Mouse (Mus musculus) embryonic fibroblast, embryonic 13.5 days (primary cell): ENCODE results near the gene Adamts8. TPM values are rescaled to one million over a fixed set of nuclear protein-coding genes. Genes with fewer than 3 reads are reported as not detected.

Experiments used
- H3K27ac ChIP-seq: 2 replicates; pipeline ENCODE4 v1.5.1; 2012; ENCODE audit warnings: low read length, control low read depth, inconsistent platforms; ENCODE audit not compliant: insufficient read depth
- H3K4me1 ChIP-seq: 2 replicates; pipeline ENCODE4 v1.6.1; 2011; ENCODE audit warnings: low read length; ENCODE audit not compliant: control insufficient read depth, insufficient read depth
- H3K4me3 ChIP-seq: 2 replicates; pipeline ENCODE4 v1.5.1; 2011; ENCODE audit warnings: mild to moderate bottlenecking, control low read depth, low read length; ENCODE audit not compliant: insufficient read depth
- CTCF ChIP-seq: IDR thresholded peaks from 2 replicates; pipeline ENCODE4 v1.5.1; 2011; ENCODE audit warnings: mild to moderate bottlenecking, control low read depth, low read length, moderate library complexity, borderline replicate concordance; ENCODE audit not compliant: insufficient read depth
- POLR2A ChIP-seq: IDR thresholded peaks from 2 replicates; pipeline ENCODE4 v1.6.1; 2011; ENCODE audit warnings: low read depth, mild to moderate bottlenecking, control low read depth, low read length, moderate library complexity
- polyA plus RNA-seq: library from polyadenylated mRNA; stranded (reverse); fragments of >200 nt; gene quantifications from 2 replicates; pipeline ENCODE4 v1.2.4, GENCODE M21; 2011; ENCODE audit warnings: low read depth; ENCODE audit not compliant: missing spikeins, insufficient read length

The Adamts8 gene
- 0.14 TPM in 1 of 2 replicates, not detected in the other for polyA plus RNA-seq

- H3K4me3 ChIP-seq, result peak within 1 kb of the TSS; percentile 43
- TF ChIP-seq CTCF (no peak), POLR2A (no peak)
- H3K27ac ChIP-seq, result no peak within 1 kb of the TSS
- no peaks in the 10 kb centered on the region for H3K4me1 ChIP-seq
Measured at GRCm38 (mm10) chr9:30942512-30943313, at the start of gene Adamts8. Gene Adamts8, plus strand, starts transcription at chr9:30942562.

- Histone ChIP-seq H3K4me1 (no peaks in the 10 kb centered on the region), H3K4me3 (no peak overlapping the region), H3K27ac (no peak overlapping the region)
- TF ChIP-seq CTCF, result no peak
- no peak for TF ChIP-seq POLR2A
Measured at GRCm38 (mm10) chr9:30895618-30896017, 46.7 kb upstream of the Adamts8 start.

- Histone ChIP-seq H3K4me3 (no peak overlapping the region), H3K4me1 (no peaks in the 10 kb centered on the region), H3K27ac (no peak overlapping the region)
- TF ChIP-seq CTCF, result no peak
- TF ChIP-seq POLR2A, result no peak
Measured at GRCm38 (mm10) chr9:30896752-30897151, 45.6 kb upstream of the Adamts8 start.

- TF ChIP-seq CTCF, result no peak
- TF ChIP-seq POLR2A, result no peak
- no peak overlapping the region for H3K4me3 ChIP-seq
- no peak overlapping the region for H3K27ac ChIP-seq
- no peaks in the 10 kb centered on the region for H3K4me1 ChIP-seq
Measured at GRCm38 (mm10) chr9:30897169-30897568, 45.2 kb upstream of the Adamts8 start.

DNA sequence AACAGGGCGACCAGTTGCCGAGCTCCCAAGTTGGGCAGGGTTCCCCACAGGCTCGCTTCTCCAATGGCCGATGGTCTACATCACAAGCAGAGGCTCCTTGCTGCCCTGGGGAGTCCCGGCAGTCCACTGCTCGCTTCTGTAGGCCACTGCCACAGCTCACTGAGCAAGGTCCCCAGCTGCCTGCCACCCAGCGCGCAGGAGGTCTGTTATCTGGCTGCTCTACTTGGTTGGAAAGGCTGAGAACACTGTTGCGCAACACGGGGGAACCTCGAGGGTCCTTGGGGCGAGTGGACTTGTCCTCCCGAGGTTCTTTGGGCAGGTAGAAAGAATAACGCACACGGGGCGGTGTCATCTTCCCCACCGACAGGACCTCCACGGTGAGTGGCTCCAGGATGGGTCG lies 40.2 kb upstream of the Adamts8 start:
- TF ChIP-seq CTCF, result no peak
- no peak for TF ChIP-seq POLR2A
- H3K4me3 ChIP-seq, result no peak overlapping the region
- no peak overlapping the region for H3K27ac ChIP-seq
- no peaks in the 10 kb centered on the region for H3K4me1 ChIP-seq

GRCm38 (mm10) chr9:30902641-30903040 lies 39.7 kb upstream of the Adamts8 start:
- TF ChIP-seq CTCF, result no peak
- H3K27ac ChIP-seq, result no peak overlapping the region
- no peak overlapping the region for H3K4me3 ChIP-seq
- no peaks in the 10 kb centered on the region for H3K4me1 ChIP-seq

DNA sequence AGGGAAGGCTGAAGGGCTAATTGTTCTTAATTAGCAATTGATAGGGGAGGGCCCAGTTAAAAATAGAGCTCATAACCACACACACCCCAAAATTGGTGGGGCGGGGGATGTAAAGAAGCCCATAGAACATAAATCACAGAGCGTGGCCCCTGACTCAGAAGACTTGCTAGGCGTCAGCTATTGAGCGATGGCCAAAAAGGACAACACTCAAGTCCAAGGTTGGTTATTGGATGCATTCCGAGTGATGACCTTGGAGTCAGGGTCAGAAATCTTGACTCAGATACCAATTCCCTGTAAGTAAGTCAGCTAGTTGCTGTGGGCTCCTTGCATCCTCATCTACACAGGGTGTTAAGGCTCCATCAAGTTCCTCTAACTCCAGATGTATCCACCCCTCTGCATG lies 39.1 kb upstream of the Adamts8 start:
- Histone ChIP-seq H3K4me3 (no peak overlapping the region), H3K27ac (no peak overlapping the region), H3K4me1 (no peaks in the 10 kb centered on the region)
- TF ChIP-seq CTCF (no peak), POLR2A (no peak)

- H3K4me1 ChIP-seq, result no peaks in the 10 kb centered on the region
- H3K27ac ChIP-seq, result no peak overlapping the region
- no peak overlapping the region for H3K4me3 ChIP-seq
- TF ChIP-seq POLR2A (no peak), CTCF (no peak)
Measured at GRCm38 (mm10) chr9:30905861-30906260, 36.5 kb upstream of the Adamts8 start.

- no peak overlapping the region for H3K27ac ChIP-seq
- no peaks in the 10 kb centered on the region for H3K4me1 ChIP-seq
- TF ChIP-seq POLR2A (no peak), CTCF (no peak)
- H3K4me3 ChIP-seq, result no peak overlapping the region
Measured at GRCm38 (mm10) chr9:30906426-30906825, 35.9 kb upstream of the Adamts8 start.

- Histone ChIP-seq H3K4me3 (no peak overlapping the region), H3K27ac (no peak overlapping the region), H3K4me1 (no peaks in the 10 kb centered on the region)
- no peak for TF ChIP-seq POLR2A
- TF ChIP-seq CTCF, result no peak
Measured at GRCm38 (mm10) chr9:30907677-30908295, 34.6 kb upstream of the Adamts8 start.
